Mouse (Mus musculus) cerebellum, postnatal 4 days (tissue): ENCODE measurements around the gene Pclaf.

Experiments
- DNase-seq, 2 experiments: peaks; one replicate each; pipeline ENCODE4 v3.0.0; 2022; ENCODE audit warnings: low spot score in 2 of 2, mixed read lengths in 1 of 2

Pclaf gene

DNA sequence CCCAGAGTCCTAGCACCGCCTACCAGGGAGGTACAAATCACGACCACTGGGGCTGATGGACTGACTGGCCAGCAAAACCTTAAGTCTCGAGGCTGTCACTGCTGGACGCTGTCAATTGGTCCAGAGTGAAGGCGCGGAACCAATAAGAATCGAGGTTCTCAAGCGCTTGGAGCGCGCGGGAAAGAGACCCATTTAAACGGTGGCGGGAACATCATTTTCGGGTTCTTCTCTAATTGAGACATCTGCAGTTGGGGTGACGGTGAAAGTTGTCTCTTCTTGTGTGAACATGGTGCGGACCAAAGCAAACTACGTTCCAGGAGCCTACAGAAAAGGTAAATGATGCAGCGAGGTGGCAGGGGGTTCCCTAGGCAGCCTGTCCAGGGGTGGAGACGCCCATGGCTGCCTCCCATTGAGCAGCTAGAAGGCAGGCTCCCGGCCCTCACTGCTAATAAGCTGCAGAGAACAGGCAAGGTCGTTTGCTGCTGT is at the start of gene Pclaf:
Gene Pclaf (plus strand): TSS at position 95 of the 486 bp plus-strand sequence.
- peak; percentile 30 to 58 for DNase-seq

DNA sequence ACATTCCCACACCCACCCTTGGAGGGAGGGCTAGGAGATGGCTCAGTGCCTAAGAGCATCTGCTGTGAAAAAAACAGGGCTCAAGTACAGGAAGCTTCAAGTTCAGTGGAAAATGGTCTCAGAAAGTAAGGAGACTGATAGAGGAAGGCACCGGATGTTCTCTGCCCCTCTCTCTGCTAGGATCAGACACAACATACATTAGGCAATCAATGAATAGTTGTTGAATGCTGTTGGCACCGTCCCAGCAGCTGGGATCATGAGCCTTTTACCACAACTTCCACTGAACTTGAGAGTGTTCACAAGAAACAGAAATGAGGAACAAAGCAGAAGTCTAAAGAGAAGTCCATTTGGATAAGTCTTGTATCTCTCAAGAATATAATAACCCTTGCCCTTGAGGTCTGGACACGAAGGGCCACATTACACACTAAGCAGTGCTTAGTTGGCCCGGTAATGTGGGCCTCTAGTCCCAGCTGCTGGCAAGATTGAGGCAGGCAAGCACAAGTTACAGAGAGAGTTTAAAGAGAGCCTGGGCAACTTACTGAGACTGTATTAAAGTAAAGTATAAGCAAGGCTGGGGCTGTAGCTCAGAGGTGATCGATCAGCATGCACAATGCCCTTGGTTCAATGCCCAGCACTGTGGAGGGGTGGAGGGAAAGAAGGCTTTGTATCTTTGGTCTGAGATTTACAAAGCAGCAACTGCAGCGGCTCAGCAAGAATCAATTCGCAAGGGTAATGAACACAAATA is 45.4 kb upstream of the Pclaf start:
- no peak for DNase-seq

DNA sequence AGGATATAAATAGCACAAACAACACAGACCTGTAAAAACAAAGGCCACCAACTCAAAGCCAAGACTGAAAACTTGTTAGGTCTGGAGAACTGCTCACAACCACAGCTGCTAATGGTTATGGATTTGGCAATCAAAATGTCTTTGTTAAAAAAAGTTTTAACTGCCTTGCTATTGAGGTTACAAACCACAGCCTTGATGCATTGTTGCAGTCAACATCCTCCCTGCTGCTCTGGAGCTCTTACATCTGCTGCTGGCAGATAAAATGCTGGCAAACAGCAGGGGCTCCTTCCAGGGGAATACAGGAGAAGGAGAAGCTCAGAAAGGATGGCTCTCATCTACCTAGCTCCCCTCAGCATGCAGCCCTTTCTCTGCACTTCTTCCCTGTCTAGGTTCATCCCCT is 41.9 kb upstream of the Pclaf start:
- no peak for DNase-seq

DNA sequence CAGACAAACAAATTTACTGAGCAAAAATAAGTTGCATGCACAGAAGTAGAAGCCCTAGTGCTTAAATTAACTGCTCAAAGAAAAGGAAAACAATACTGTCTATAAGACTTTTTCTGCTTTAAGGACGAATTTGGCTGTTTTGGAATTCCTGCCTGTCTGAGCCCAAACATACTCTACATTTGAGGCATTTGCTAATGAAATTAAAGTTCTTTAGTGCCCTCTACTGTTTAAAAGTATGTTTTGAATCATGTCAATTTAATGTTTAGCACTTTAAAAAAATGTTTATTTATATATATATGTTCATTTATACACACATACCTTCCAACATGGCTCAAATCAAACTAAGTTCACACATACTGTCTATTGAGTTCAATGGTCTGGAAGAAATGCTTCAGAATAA is 39.8 kb upstream of the Pclaf start:
- DNase-seq: no peak

- no peak for DNase-seq
These were observed 30.4 kb upstream of the Pclaf start for GRCm38 (mm10) chr9:65859656-65860055.

DNA sequence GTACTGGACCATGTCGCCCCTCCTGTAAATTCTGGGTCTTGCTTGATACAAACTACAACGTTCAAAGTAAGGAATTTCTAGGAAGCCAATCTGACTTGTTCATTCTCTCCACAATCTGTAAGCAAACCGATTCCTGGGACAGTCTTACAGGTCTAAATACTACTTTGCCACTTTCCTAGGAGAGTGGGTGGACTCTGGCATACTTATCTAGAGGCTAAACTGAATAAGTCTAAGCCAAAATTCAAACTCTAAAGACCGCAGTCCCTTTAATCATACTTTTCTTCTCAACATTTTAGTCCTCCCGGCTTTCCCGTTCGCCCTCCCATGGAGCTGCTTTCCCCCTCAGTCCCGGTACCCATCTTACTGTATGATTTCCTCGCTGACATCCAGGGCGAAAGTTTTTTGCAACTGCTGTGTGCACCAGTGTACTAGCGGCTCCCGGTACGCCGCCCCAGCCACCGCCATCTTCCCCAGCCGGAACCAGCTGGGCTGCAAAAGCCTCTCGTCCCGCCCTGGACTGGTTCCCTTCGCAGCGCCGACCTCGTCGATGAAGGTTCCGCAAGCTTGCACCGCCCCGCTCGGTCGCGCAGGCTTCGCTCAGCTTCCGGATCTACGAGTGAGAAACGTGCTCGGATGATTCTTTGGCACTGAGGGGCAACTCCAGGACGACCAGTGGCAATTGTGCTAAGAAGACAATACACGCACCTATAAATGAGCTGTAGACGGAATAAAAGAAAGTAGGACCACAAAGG is 5.3 kb upstream of the Pclaf start:
- DNase-seq: peak; percentile 83 to 93

- DNase-seq: no peak
These were observed 1.1 kb downstream of the Pclaf start for GRCm38 (mm10) chr9:65891126-65891525.

- DNase-seq: no peak
These were observed 6.9 kb downstream of the Pclaf start for GRCm38 (mm10) chr9:65896977-65897376.

GRCm38 (mm10) chr9:65902879-65903278 is 12.8 kb downstream of the Pclaf start:
- DNase-seq: no peak

GRCm38 (mm10) chr9:65903419-65903818 is 13.4 kb downstream of the Pclaf start:
- no peak for DNase-seq

GRCm38 (mm10) chr9:65908394-65909300 is 18.6 kb downstream of the Pclaf start, which contains the start of the genes Trip4 and Csnk1g1:
Trip4 (minus strand) TSS chr9:65908794.
Csnk1g1 (plus strand) TSS chr9:65908924.
- peak; percentile 84 to 91 for DNase-seq

DNA sequence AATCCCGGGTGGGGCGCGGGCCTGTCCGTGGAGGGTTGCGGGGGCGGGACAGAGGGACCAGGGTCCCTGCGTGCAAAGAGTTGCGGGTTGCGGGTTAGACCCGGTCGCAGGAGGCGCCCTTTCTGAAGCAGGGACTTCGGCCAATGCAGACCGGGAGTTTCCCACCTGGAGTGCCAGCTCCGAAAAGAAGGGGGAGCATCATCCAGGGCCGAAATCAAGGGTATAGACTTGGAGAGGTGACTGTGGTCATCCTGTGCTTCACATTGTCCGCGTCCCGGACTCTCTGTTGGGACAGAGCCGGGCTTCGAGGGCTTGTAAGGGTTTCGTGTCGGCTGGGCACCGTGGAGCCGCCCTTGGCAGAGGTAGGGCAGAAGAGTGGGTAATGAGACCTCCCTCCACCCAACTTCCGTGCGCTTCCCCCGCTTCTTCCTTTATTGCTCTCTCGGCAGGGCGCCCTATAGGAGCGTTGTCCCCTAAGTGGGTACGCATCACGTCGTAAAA is 19.3 kb downstream of the Pclaf start:
- DNase-seq: peak; percentile 27 to 58

GRCm38 (mm10) chr9:65909837-65910236 is 19.8 kb downstream of the Pclaf start:
- DNase-seq: no peak

DNA sequence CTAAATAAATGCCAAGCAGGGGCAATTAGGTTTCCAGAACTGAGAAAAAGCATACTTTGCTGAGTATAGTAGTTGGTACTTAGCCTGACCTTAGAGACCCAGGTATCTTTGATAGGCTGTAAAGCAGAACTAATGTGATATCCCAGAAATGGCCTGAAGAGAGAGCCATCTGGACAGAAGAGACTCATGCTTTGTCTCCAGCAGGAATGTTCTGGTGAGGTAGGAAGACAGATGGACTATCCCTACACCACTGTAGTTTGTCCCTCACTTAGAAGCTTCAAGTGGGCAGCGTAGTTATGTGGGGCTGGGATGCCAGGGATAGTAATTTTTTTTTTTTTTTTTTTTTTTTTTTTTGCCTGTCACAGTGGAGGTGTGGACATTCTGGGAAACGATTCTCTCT is 23.9 kb downstream of the Pclaf start:
- DNase-seq: no peak

DNA sequence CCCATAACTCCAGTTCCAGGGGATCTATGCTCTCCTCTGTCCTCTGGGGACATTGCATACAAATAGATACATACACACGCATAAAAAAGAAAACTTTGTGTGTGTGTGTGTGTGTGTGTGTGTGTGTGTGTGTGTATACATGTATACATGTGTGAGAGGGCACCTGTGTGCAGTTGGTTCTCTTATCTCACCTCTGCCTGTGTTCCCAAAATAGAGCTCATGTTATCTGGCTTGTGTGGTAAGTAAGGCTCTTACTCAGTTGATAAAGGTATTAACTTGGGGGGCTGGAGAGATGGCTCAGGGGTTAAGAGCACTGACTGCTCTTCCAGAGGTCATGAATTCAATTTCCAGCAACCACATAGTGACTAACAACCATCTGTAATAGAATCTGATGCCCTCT is 27.0 kb downstream of the Pclaf start:
- no peak for DNase-seq

GRCm38 (mm10) chr9:65928456-65928855 is 38.4 kb downstream of the Pclaf start:
- no peak for DNase-seq

DNA sequence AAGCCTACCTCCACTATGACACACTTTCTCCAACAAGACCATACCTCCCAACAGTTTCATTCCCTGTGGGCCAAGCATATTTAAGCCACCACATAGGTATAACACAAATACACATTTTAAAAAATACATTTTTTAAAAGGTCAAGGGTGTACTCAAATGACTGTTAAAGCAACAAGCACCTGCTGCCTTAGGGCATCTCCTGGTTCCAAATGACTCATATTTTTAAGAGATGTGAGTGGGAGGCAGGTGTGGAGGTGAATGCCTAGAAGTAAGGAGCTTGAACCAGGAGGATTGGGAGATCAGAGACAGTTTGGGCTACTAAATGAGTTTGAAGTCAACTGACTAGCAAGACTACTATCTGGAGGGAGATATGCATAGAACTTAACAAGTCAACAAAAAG is 39.8 kb downstream of the Pclaf start:
- DNase-seq: no peak

- DNase-seq: no peak
These were observed 47.5 kb downstream of the Pclaf start for GRCm38 (mm10) chr9:65937566-65937965.

DNA sequence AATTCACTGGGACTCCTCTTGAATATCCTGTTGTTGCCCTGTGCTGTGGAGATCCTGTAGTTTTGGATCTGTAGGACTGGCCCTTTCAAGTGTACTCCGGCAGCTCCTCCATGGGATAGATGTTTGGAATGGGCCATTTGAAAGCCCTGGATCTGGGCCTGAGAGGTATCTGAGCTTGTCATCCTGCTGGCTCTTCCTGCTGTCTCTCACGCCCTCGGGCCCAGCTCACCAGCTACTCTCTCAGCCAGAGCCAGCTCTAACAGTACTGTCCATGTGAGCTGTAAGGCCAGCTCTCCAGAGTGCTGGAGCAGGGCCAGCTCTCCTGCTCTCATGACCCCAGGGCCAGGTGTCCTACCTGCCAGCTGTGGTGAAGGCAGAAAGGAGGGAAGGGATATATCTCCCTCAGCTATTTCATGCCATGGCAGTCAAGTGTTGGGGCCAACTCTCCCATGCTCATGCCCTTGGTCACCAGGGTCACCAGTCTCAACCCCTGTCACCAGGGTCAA is 61.1 kb downstream of the Pclaf start:
- DNase-seq: no peak
